Mouse (Mus musculus) testis, adult 2 months (tissue): ENCODE measurements around the gene Pik3r1. TPM values are rescaled to one million over a fixed set of nuclear protein-coding genes. Genes with fewer than 3 reads are reported as not detected.
A peak's percentile ranks its signal among the peaks of the same experiment; 100 is the strongest.

Experiments
- H3K27ac ChIP-seq: fragments of 200-500 bp; 2 replicates; pipeline ENCODE4 v1.5.1; 2012; ENCODE audit warnings: low read depth, low read length; ENCODE audit not compliant: control insufficient read depth, insufficient read depth
- H3K27me3 ChIP-seq: fragments of 200-500 bp; 2 replicates; pipeline ENCODE4 v1.6.1; 2012; ENCODE audit warnings: mild to moderate bottlenecking, low read length, moderate library complexity; ENCODE audit not compliant: control insufficient read depth, insufficient read depth
- H3K36me3 ChIP-seq: fragments of 200-500 bp; 2 replicates; pipeline ENCODE4 v1.6.1; 2012; ENCODE audit warnings: mild to moderate bottlenecking, low read length; ENCODE audit not compliant: control insufficient read depth, insufficient read depth
- H3K4me1 ChIP-seq: fragments of 200-500 bp; 2 replicates; pipeline ENCODE4 v1.6.1; 2012; ENCODE audit warnings: low read length; ENCODE audit not compliant: control insufficient read depth, insufficient read depth
- H3K4me3 ChIP-seq: fragments of 200-500 bp; 2 replicates; pipeline ENCODE4 v1.5.1; 2012; ENCODE audit warnings: low read depth, mild to moderate bottlenecking, low read length, moderate library complexity, mixed read lengths; ENCODE audit not compliant: control insufficient read depth
- CTCF ChIP-seq: fragments of 200-500 bp; IDR thresholded peaks from 2 replicates; pipeline ENCODE4 v1.5.1; 2012; ENCODE audit warnings: low read depth, mild to moderate bottlenecking, inconsistent platforms, low read length, moderate library complexity; ENCODE audit not compliant: control insufficient read depth, insufficient read depth, insufficient replicate concordance
- POLR2A ChIP-seq: fragments of 200-500 bp; IDR thresholded peaks from 2 replicates; pipeline ENCODE4 v1.6.1; 2012; ENCODE audit warnings: low read depth, mild to moderate bottlenecking, inconsistent platforms, low read length, moderate library complexity; ENCODE audit not compliant: control insufficient read depth
- polyA plus RNA-seq: library from polyadenylated mRNA; depleted of rRNA; stranded (reverse); fragments of >200 nt; gene quantifications from 2 replicates; pipeline ENCODE4 v1.2.3, GENCODE M21; 2012

The Pik3r1 gene
- polyA plus RNA-seq, 1 experiment, result 1.9 TPM

GRCm38 (mm10) chr13:101801372-101802186 lies 33.6 kb upstream of the Pik3r1 start:
- no peaks in the 10 kb centered on the region for H3K4me1 ChIP-seq
- H3K27ac ChIP-seq, result no peak overlapping the region
- TF ChIP-seq CTCF, result no peak
- TF ChIP-seq POLR2A, result no peak
- H3K36me3 ChIP-seq, result no peaks in the 10 kb centered on the region
- peak overlapping the region; percentile 74 for H3K4me3 ChIP-seq
- no peaks in the 10 kb centered on the region for H3K27me3 ChIP-seq

GRCm38 (mm10) chr13:101800833-101801371 lies 32.9 kb upstream of the Pik3r1 start:
- H3K36me3 ChIP-seq, result no peaks in the 10 kb centered on the region
- H3K27me3 ChIP-seq, result no peaks in the 10 kb centered on the region
- TF ChIP-seq CTCF, result no peak
- no peak for TF ChIP-seq POLR2A
- no peaks in the 10 kb centered on the region for H3K4me1 ChIP-seq
- peak overlapping the region; percentile 74 for H3K4me3 ChIP-seq
- H3K27ac ChIP-seq, result no peak overlapping the region

GRCm38 (mm10) chr13:101800021-101800596 lies 32.1 kb upstream of the Pik3r1 start:
- Histone ChIP-seq H3K27ac (no peak overlapping the region), H3K36me3 (no peaks in the 10 kb centered on the region), H3K4me3 (no peak overlapping the region), H3K27me3 (no peaks in the 10 kb centered on the region), H3K4me1 (no peaks in the 10 kb centered on the region)
- TF ChIP-seq CTCF, result no peak
- TF ChIP-seq POLR2A, result no peak

- Histone ChIP-seq H3K4me3 (no peak overlapping the region), H3K27ac (no peak overlapping the region), H3K27me3 (no peaks in the 10 kb centered on the region), H3K4me1 (no peaks in the 10 kb centered on the region), H3K36me3 (no peaks in the 10 kb centered on the region)
- TF ChIP-seq CTCF (no peak), POLR2A (no peak)
Observed at GRCm38 (mm10) chr13:101799318-101799717, 31.3 kb upstream of the Pik3r1 start.

- H3K4me3 ChIP-seq, result no peak overlapping the region
- TF ChIP-seq POLR2A, result no peak
- TF ChIP-seq CTCF, result no peak
- no peaks in the 10 kb centered on the region for H3K36me3 ChIP-seq
- no peak overlapping the region for H3K27ac ChIP-seq
- no peaks in the 10 kb centered on the region for H3K4me1 ChIP-seq
- H3K27me3 ChIP-seq, result no peaks in the 10 kb centered on the region
Observed at GRCm38 (mm10) chr13:101798522-101798921, 30.5 kb upstream of the Pik3r1 start.

- H3K36me3 ChIP-seq, result no peaks in the 10 kb centered on the region
- H3K27ac ChIP-seq, result no peak overlapping the region
Observed at GRCm38 (mm10) chr13:101796983-101797382, 29.0 kb upstream of the Pik3r1 start.

GRCm38 (mm10) chr13:101785705-101786104 lies 17.7 kb upstream of the Pik3r1 start:
- no peaks in the 10 kb centered on the region for H3K27me3 ChIP-seq
- H3K36me3 ChIP-seq, result no peaks in the 10 kb centered on the region
- H3K27ac ChIP-seq, result no peak overlapping the region
- no peaks in the 10 kb centered on the region; the same call in 1 of the 2 replicates for H3K4me1 ChIP-seq
- TF ChIP-seq POLR2A (no peak), CTCF (no peak)
- no peak overlapping the region for H3K4me3 ChIP-seq

More at GRCm38 (mm10) chr13:101796983-101797382, 29.0 kb upstream of the Pik3r1 start:
- H3K4me3 ChIP-seq, result no peak overlapping the region
- no peak for TF ChIP-seq POLR2A
- TF ChIP-seq CTCF, result no peak
- no peaks in the 10 kb centered on the region for H3K27me3 ChIP-seq
- no peaks in the 10 kb centered on the region for H3K4me1 ChIP-seq
